Mouse (Mus musculus): ENCODE data around the gene Clmp. TPM values are rescaled to one million over a fixed set of nuclear protein-coding genes. Genes with fewer than 3 reads are reported as not detected.
A peak's percentile ranks its signal among the peaks of the same experiment; 100 is the strongest.

Clmp gene
- total RNA-seq, 1 experiment = 1.7 TPM

DNA sequence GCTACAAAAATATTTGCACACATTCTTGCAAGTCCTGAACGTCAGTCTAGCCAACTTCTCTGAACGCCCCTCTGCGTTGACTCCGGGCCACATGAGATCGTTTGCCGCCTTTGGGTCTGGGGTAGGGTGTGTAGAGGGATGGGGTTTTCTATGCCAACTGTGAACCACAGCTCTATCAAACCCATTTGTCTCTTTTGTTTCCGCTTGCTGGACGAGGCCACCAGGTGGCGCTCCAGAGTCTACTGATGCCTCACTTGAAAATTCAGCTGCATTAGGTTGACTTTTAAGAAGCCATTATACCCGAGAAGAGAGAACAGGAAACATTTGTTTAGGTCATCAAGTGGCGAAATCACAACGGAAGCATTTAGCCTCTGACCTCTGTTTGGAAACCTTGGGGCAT lies 148.8 kb downstream of the Clmp start:
- H3K4me3 ChIP-seq (ENCODE audit: insufficient read depth in 1 of 2, low read depth in 1 of 2, low read length in 2 of 2, poor library complexity in 1 of 2, severe bottlenecking in 1 of 2) = no peak overlapping the region
- in situ Hi-C loops (cut with MboI; ENCODE audit: low sequenced_read_pairs in 2 of 2, unreplicated experiment in 2 of 2) = loop anchor here (10.0 to 25.0 kb wide), 4 partner anchors 130 to 350 kb away; partner anchors contain the start of gene Jhy (in 1 of the 2)
- no peak overlapping the region for H3K9ac ChIP-seq (ENCODE audit: insufficient read depth, low read depth, low read length, poor library complexity, severe bottlenecking)
- H3K4me1 ChIP-seq (ENCODE audit: control insufficient read depth in 2 of 2, insufficient read depth in 2 of 2, low read length in 2 of 2, poor library complexity in 1 of 2) = no peaks in the 10 kb centered on the region
- TF ChIP-seq ZC3H11A (IDR thresholded peaks at IDR 0.05; ENCODE audit: borderline replicate concordance, low read depth, low read length) (peak; percentile 68; the same call in 1 of the 2 replicates), MAFK (IDR thresholded peaks at IDR 0.05; ENCODE audit: insufficient read depth, low read depth, low read length) (no peak)
- no peaks in the 10 kb centered on the region for H3K9me3 ChIP-seq (ENCODE audit: control insufficient read depth, insufficient read depth, low read depth, low read length)
- no peaks in the 10 kb centered on the region for H3K36me3 ChIP-seq (ENCODE audit: control insufficient read depth, insufficient read depth, low read length, poor library complexity, severe bottlenecking)
- no peak overlapping the region for H3K27ac ChIP-seq (ENCODE audit: insufficient read depth, low read depth, low read length, poor library complexity, severe bottlenecking)
- DNase-seq (ENCODE audit: low read depth, low spot score) = peak; percentile 66

Other genes starting within 250 kb of the Clmp start
- 24.1 and 38.7 TPM in 2 replicates for gene Gramd1b, start 154.6 kb upstream of the Clmp start, total RNA-seq (2012; rRNA removed)
- gene Gm21915, start 15.3 kb upstream of the Clmp start, total RNA-seq (2012; rRNA removed) = 0.71 TPM in 1 of 2 replicates, not detected in the other
- 3,361 and 3,988 TPM in 2 replicates for gene Hspa8, start 115.0 kb downstream of the Clmp start, total RNA-seq (2012; rRNA removed)
- gene Bsx, start 188.2 kb downstream of the Clmp start, total RNA-seq (2012; rRNA removed) = not detected in 2 replicates